Mouse (Mus musculus): Measurements from ENCODE around the gene Snx1.

DNA sequence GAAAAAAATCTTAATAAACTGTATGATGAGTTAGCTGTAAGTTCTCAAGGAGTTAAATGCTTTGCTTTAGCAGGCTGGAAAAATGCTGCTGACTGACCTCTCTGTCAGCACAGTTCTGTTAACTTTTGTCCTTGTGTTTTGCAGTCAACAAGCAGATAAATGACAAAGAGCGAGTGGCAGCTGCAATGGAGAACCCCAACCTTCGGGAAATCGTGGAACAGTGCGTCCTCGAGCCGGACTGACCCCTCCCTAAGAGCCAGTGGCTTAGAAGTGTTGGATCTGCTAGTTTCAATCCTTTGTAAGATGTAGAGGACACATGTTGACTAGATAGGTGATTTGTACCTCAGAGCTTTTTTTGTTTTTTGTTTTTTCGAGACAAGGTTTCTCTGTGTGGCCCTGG lies 11.8 kb upstream of the Snx1 start:
- TF ChIP-seq POLR2A (IDR thresholded peaks at IDR 0.05; ENCODE audit: low read depth, low read length) = no peak
- no peak for TF ChIP-seq CTCF (conservative IDR thresholded peaks at IDR 0.05; ENCODE audit: insufficient read depth, insufficient read length, low read depth, low read length)

Measured in kidney, adult 2 months (tissue).